Mouse (Mus musculus) C2C12 (cell line): ENCODE data around the gene Surf6. TPM values are rescaled to one million over a fixed set of nuclear protein-coding genes. Genes with fewer than 3 reads are reported as not detected.

ENCODE experiments used
- H3K27me3 ChIP-seq: one replicate; pipeline ENCODE4 v1.6.1; 2011; ENCODE audit not compliant: control insufficient read depth, insufficient read depth, insufficient read length
- H3K36me3 ChIP-seq: one replicate; pipeline ENCODE4 v1.6.1; 2011; ENCODE audit not compliant: control insufficient read depth, insufficient read depth
- H3K4me3 ChIP-seq: one replicate; pipeline ENCODE4 v1.5.1; 2011; ENCODE audit warnings: mild to moderate bottlenecking, control low read depth; ENCODE audit not compliant: poor library complexity, insufficient read depth, severe bottlenecking
- H3K79me2 ChIP-seq: one replicate; pipeline ENCODE4 v1.6.1; 2011; ENCODE audit not compliant: control insufficient read depth, insufficient read depth
- H3K79me3 ChIP-seq: one replicate; pipeline ENCODE4 v1.6.1; 2011; ENCODE audit warnings: low read depth, control low read depth
- H3ac ChIP-seq: one replicate; pipeline ENCODE3; 2011; ENCODE audit warnings: low read depth; ENCODE audit not compliant: control insufficient read depth, insufficient read length
- CEBPB ChIP-seq: IDR thresholded peaks from one replicate; pipeline ENCODE4 v1.6.1; 2011; ENCODE audit warnings: low read depth, mild to moderate bottlenecking, control low read depth, moderate library complexity
- CTCF ChIP-seq: IDR thresholded peaks from one replicate; pipeline ENCODE4 v1.5.1; 2011; ENCODE audit not compliant: control insufficient read depth, insufficient read depth, insufficient read length
- FOSL1 ChIP-seq: IDR thresholded peaks from one replicate; pipeline ENCODE4 v1.8.0; 2011; ENCODE audit warnings: mild to moderate bottlenecking, low read length; ENCODE audit not compliant: poor library complexity, insufficient read depth, severe bottlenecking
- MAX ChIP-seq: IDR thresholded peaks from one replicate; pipeline ENCODE4 v1.6.1; 2011; ENCODE audit warnings: mild to moderate bottlenecking, control low read depth
- MYOD1 ChIP-seq: IDR thresholded peaks from one replicate; pipeline ENCODE4 v1.6.1; 2011; ENCODE audit warnings: low read depth; ENCODE audit not compliant: control insufficient read depth, insufficient read length
- MYOG ChIP-seq: IDR thresholded peaks from one replicate; pipeline ENCODE4 v1.6.1; 2011; ENCODE audit not compliant: control insufficient read depth, insufficient read length; ENCODE audit errors: extremely low read depth
- USF1 ChIP-seq: IDR thresholded peaks from one replicate; pipeline ENCODE4 v1.6.1; 2011; ENCODE audit warnings: low read depth, mild to moderate bottlenecking, control low read depth, moderate library complexity
- polyA plus RNA-seq: library from polyadenylated mRNA; unstranded; fragments of >200 nt; fragmentation: generic; extraction: Trizol; gene quantifications from one replicate; pipeline ENCODE4 v1.2.1, GENCODE M21; 2012; ENCODE audit warnings: missing spikeins

Gene Surf6
- polyA plus RNA-seq, 1 experiment, result 20.1 TPM

GRCm38 (mm10) chr2:26914148-26914941, 11.7 kb upstream of the Surf6 start:
- Histone ChIP-seq H3K4me3 (no peak overlapping the region), H3K27me3 (no peaks in the 10 kb centered on the region)

DNA sequence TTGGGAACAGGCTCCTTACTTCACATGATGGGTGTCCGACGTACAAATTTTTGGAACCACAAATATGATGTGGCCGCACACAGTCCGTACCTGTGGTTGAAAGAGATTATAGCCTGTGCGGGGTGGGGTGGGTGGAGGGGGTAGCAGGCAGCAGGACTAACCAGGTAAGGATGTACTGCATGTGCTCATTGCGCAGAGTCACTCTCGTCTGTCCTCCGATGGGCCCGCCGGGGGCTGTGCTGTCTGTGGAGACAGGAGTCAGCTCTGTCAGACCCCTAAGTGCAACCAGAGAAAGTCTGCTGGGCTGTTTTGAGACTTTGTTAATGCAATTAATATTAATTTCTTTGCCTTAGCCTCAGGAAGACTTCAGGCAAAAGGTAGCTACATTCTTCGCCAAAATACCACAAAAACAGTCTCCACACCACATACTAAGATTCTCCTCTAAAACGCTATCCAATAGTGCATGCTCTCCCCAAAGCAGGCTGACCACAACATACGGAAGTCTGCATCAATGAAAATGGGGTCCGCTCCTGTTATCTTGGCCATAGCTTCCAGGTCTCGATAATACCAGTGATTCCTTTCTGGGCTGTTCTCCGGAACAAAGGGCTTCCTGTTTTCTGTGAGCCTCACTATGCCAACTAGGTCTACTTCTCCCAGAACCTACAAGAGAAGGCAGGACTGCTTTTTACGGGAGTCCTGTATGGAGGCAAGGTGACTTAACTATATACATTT, 10.9 kb upstream of the Surf6 start:
- TF ChIP-seq FOSL1 (no peak), USF1 (no peak), MAX (no peak), MYOG (no peak), CEBPB (no peak), MYOD1 (no peak), CTCF (no peak)
- no peaks in the 10 kb centered on the region for H3K27me3 ChIP-seq
- peaks cover 65% of the 10 kb centered on the region for H3K36me3 ChIP-seq
- H3ac ChIP-seq, result peak overlapping the region; percentile 22
- no peak overlapping the region for H3K4me3 ChIP-seq
- H3K79me3 ChIP-seq, result peaks cover 75% of the 10 kb centered on the region
- H3K79me2 ChIP-seq, result peaks cover 100% of the 10 kb centered on the region

More at GRCm38 (mm10) chr2:26914148-26914941, 11.7 kb upstream of the Surf6 start:
- H3K79me3 ChIP-seq, result peaks cover 73% of the 10 kb centered on the region
- H3ac ChIP-seq, result no peak overlapping the region
- H3K36me3 ChIP-seq, result peaks cover 70% of the 10 kb centered on the region
- TF ChIP-seq FOSL1, result no peak
- no peak for TF ChIP-seq CTCF
- TF ChIP-seq MYOD1, result no peak
- peak; percentile 44 for TF ChIP-seq USF1
- peak; percentile 68 for TF ChIP-seq MAX
- no peak for TF ChIP-seq CEBPB
- no peak for TF ChIP-seq MYOG
- peaks cover 100% of the 10 kb centered on the region for H3K79me2 ChIP-seq

DNA sequence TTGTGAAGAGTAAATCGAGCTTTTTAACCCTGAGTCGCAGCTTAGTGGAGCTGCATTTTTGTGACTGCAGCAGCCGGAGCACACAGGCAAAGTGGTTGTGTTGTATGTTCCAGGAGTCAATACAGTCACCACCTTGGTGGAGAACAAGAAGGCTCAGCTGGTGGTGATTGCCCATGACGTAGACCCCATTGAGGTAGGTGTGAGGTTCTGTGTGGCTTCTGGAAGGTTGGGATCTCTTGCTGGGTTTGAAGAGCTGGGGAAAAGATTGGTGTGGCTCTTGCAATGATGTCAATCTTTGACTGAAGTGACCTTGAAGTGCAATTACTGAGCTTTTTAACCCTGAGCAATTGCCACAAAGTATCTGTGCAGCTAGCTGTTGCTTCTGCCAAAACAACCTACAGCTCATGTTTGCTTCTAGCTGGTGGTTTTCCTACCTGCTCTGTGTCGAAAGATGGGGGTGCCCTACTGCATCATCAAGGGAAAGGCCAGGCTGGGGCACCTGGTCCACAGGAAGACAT, 9.6 kb upstream of the Surf6 start:
- peaks cover 65% of the 10 kb centered on the region for H3K36me3 ChIP-seq
- H3K79me3 ChIP-seq, result peaks cover 74% of the 10 kb centered on the region
- H3ac ChIP-seq, result peak overlapping the region; percentile 93
- H3K27me3 ChIP-seq, result no peaks in the 10 kb centered on the region
- peak overlapping the region; percentile 78 for H3K4me3 ChIP-seq
- H3K79me2 ChIP-seq, result peaks cover 100% of the 10 kb centered on the region
- TF ChIP-seq MYOD1 (no peak), MAX (no peak), FOSL1 (no peak), CTCF (no peak), USF1 (no peak), MYOG (no peak), CEBPB (no peak)

- Histone ChIP-seq H3K36me3 (peaks cover 72% of the 10 kb centered on the region), H3K4me3 (peak overlapping the region; percentile 78), H3K27me3 (no peaks in the 10 kb centered on the region), H3K79me3 (peaks cover 78% of the 10 kb centered on the region), H3K79me2 (peaks cover 100% of the 10 kb centered on the region), H3ac (peak overlapping the region; percentile 93)
- TF ChIP-seq MYOG (no peak), CTCF (no peak), USF1 (no peak), MAX (peak; percentile 11)
These were observed 8.5 kb upstream of the Surf6 start for GRCm38 (mm10) chr2:26910994-26911765.

- Histone ChIP-seq H3K27me3 (no peaks in the 10 kb centered on the region), H3K4me3 (peak within 1 kb of the TSS; percentile 84), H3K36me3 (peaks cover 80% of the 10 kb centered on the region), H3ac (peak within 1 kb of the TSS; percentile 93), H3K79me2 (peaks cover 100% of the 10 kb centered on the region), H3K79me3 (peaks cover 75% of the 10 kb centered on the region)
- TF ChIP-seq MAX, result peak; percentile 7
- TF ChIP-seq MYOG, result no peak
These were observed 7.7 kb upstream of the Surf6 start, which contains the start of the genes Med22 and Rpl7a for GRCm38 (mm10) chr2:26910124-26910993. TSS of gene Med22 (minus strand) at chr2:26910677. TSS of gene Rpl7a (plus strand) at chr2:26910764.
